Mouse (Mus musculus) thymus, adult 2 months (tissue): Measurements from ENCODE around the gene Fam117a.

Experiments used
- CTCF ChIP-seq: fragments of 200-500 bp; IDR thresholded peaks from 2 replicates; pipeline ENCODE4 v1.5.1; 2012; ENCODE audit warnings: mild to moderate bottlenecking, control low read depth, low read length, moderate library complexity, borderline replicate concordance; ENCODE audit not compliant: control insufficient read depth, poor library complexity, insufficient read depth; ENCODE audit errors: extremely low read depth
- POLR2A ChIP-seq: fragments of 200-500 bp; IDR thresholded peaks from 2 replicates; pipeline ENCODE4 v1.6.1; 2012; ENCODE audit warnings: mild to moderate bottlenecking, low read length, control low read depth, moderate library complexity; ENCODE audit not compliant: control insufficient read depth, poor library complexity, insufficient read depth; ENCODE audit errors: extremely low read depth

GRCm38 (mm10) chr11:95366280-95366897, 29.6 kb downstream of the Fam117a start:
- TF ChIP-seq POLR2A (no peak), CTCF (no peak)
